Mouse (Mus musculus) fibroblast of lung, adult 2 months (primary cell): ENCODE results near the gene Pde6d.

ENCODE experiments used
- DNase-seq: peaks from one replicate; pipeline ENCODE4 v3.0.0-alpha.2; 2011; ENCODE audit warnings: low read depth

The Pde6d gene

GRCm38 (mm10) chr1:86582451-86583096, at the start of gene Pde6d, which contains the start of gene Cops7b:
Gene Pde6d, minus strand, starts transcription at chr1:86582629.
Gene Cops7b, plus strand, starts transcription at chr1:86582904.
- DNase-seq, result peak; percentile 95

DNA sequence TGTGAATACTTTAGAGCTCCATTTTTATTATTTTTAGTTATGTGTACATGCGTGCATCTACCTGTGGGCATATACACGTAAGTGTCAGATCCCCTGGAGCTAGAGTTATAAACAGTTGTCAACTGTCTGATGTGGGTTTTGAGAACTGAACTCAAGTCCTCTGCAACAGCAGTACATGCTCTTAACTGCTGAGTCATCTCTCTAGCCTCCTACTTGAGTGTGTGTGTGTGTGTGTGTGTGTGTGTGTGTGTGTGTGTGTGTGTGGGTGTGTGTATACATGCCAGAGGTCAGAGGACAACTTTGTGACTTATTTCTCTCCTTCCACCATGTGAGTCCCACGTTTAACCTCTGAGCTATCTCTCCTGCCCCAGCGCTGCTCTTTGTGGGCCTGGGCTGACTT, 48.1 kb upstream of the Pde6d start:
- no peak for DNase-seq

DNA sequence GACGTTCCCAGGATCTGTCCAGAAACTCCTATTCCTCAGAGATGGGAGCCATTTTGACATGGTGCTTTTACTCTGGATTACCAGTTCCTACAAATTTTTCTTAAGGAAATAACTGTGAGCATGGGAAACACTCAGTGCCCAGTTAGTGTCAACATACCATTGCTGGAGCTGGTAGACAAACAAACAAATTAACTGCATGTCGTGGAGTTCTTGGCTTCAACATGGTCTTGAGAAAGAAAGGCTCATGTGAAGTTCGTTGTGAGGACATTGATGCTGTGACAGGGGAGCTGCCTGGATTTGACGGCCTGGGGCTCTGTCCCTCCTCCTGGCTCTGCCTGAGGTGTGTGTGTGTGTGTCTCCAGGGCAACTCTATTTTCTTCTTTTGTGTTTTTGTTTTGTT, 47.5 kb upstream of the Pde6d start:
- no peak for DNase-seq

GRCm38 (mm10) chr1:86628270-86628669, 45.8 kb upstream of the Pde6d start:
- DNase-seq, result peak; percentile 80

DNA sequence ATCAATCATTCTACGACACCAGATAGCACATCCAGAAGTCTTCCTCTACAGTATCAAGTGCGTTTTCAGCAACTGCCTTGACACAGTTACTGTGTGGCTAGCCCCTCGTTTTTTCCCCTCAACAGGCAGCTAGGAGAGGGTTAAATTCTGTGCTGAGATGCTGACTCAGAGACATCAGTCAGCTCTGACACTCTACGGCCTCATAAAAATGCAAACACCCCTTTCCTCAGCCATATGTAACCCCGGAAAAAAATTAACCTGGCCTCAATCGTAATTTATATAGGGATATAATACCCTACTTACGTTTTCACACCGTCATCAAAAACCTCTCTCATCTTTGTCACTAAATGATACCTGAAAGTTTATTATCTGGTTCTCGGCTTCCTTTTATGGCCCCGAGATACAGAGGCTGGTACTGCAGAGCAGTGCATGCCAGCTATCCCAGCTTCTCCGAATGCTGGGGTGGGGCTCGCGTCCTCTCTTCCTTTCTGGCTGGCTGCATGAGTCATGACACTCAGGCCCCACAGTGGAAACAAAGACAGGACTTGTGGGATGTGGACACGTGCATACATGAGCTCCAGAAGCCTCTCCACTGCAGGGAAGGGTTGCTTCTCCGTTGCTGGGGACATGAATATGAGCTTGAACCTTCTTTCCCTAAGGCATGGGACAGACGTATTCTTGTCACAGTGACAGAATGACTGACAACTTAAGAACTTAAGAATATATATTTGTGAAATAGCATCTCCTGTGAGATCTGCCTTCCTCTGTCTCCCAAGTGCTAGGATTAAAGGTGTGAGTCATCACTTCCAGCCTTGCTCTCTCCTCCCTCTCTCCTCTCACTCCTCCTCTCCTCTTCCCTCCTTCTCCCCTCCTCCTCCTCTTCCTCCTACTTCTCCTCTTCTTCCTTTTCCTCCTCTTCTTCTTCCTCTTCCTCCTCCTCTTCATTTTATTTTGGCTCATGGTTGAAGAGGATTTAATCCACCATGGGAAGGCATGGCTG, 40.9 kb upstream of the Pde6d start:
- no peak for DNase-seq

DNA sequence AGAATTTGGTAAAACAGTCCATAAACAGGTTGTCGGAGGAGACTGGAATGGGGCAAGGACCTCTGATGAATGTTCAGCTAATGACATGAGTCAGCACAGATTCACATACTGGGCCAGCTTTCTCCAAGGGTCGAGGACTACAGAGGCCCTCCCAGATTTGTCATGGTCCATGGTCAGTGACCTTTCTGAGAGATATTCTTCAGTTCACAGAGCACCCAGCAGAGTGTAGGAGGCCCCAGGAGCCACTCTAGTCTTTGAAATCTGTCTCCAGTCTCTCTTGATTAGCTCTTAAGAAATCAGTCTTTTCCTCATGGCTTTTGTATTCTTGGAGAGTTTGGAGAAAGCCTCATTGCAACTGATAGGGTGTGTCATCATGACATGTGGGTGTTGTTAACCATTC, 39.9 kb upstream of the Pde6d start:
- DNase-seq, result no peak

- DNase-seq, result no peak
Measured at GRCm38 (mm10) chr1:86618454-86619125, 36.2 kb upstream of the Pde6d start.

DNA sequence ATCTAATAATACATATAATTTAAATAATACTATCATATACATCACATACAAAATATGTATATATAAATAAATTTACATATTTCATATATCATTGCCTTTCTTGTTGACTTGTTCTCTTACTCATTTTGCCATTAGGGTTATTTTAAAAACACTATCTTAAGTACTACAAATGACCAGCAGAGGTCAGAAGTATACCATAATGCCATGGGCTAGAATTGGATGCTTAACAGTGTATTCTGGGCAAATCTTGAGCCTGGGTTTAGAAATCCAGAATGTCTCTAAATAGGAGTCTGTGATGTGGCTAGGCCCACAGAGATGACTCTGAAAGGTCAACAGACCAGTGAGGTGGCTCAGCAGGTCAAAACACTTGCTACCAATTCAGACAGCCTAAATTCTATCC, 31.8 kb upstream of the Pde6d start:
- no peak for DNase-seq

- no peak for DNase-seq
Measured at GRCm38 (mm10) chr1:86612081-86612480, 29.7 kb upstream of the Pde6d start.

GRCm38 (mm10) chr1:86610954-86611353, 28.5 kb upstream of the Pde6d start:
- no peak for DNase-seq

- no peak for DNase-seq
Measured at GRCm38 (mm10) chr1:86600117-86600516, 17.7 kb upstream of the Pde6d start.

DNA sequence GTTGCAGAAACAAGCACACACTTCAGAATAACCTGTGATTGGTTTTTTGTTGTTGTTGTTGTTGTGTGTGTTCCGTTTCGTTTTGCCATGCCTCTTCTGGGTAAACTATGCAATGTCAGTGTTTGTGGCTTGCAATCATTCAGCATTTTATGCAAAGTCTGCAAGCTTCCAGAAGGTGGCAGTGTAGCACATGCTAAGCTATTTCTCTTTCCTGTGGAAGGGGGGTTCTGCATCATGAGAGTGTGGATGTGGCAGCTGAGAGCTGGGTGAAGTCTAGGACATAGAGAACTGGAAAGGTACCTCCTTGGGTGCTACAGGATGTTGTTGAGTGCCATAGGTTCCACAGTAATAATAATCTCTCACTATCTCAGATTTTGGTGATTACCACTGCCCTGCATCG, 16.1 kb upstream of the Pde6d start:
- DNase-seq, result no peak

DNA sequence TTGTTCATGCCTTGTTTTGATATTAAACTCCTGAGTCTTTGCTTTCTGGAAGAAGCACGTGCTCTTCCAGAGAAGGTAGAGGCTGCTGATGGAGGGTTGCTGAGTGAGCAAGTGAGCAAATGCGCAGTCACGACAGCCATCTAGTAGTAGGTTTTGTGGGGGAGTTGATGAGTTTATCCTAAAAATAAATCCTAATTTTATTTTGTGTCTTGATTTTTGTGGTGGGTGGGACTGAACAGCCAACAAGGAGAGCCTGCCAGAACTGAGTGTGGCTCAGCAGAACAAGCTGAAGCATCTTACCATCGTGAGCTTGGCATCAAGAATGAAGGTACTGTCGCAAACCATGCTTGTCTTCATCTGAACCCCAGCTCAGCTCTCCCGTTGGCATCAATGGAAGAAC, 14.1 kb upstream of the Pde6d start:
- no peak for DNase-seq

DNA sequence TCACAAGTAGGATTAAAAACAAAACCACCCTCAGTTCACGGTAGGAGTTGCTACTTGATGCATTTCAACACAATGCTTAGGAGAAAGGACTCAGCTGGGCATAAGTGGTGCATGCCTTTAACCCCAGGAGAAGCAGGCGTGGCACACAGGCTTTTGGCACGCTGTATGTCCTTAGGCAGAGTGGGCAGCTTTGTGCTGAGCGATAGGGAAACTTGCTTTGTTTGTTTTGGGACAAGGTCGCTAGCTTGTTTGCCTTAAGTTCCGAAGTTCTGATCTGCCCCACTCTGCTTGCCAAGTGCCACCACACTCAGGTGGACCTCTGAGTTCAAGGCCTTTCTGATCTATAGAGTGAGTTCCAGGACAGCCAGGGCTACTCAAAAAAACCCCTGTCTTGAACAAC, 12.9 kb upstream of the Pde6d start:
- DNase-seq, result no peak

- no peak for DNase-seq
Measured at GRCm38 (mm10) chr1:86594539-86594938, 12.1 kb upstream of the Pde6d start.

DNA sequence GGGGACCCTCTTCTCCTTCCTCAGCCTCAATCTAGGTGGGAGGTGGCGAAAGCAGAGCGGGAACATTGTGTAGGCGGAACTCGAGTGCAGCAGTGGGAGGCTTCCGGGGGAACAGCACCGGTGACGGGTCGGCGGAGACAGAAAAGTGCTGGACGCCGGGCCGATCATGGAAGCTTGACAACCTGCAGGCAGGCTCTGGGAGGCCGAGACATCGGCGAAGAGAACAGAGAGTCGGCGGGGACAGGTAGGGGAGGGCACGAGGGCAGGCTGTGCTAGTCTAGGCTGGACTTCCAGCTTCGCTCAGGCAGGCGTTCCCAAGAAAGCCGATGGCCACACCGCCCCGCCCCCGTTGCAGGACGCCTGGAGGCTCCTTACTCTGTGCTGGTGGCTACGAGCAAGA, 4.6 kb upstream of the Pde6d start:
- peak; percentile 40 for DNase-seq

GRCm38 (mm10) chr1:86583709-86584108, 1.3 kb upstream of the Pde6d start:
- DNase-seq, result no peak

- no peak for DNase-seq
Measured at GRCm38 (mm10) chr1:86581692-86582450, 558 bp downstream of the Pde6d start.

DNA sequence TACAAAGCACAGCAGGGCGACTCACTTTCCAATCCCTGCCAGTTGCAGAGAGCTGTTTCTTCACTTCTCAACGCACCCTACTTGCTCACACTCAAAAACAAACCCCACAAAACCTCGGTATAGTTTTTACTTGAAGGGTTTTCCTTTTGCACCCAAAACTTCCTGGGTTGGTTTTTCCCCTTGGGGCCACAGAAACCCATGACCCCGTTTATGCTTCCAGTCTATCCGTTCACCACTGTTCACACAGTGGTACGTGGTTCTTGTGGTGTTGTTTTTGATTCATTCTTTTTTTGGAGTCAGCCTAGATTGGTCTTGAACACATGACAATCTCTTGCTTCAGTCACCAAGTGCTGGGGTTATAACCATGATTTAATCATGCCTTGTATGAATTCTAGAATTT, 2.0 kb downstream of the Pde6d start:
- DNase-seq, result no peak

DNA sequence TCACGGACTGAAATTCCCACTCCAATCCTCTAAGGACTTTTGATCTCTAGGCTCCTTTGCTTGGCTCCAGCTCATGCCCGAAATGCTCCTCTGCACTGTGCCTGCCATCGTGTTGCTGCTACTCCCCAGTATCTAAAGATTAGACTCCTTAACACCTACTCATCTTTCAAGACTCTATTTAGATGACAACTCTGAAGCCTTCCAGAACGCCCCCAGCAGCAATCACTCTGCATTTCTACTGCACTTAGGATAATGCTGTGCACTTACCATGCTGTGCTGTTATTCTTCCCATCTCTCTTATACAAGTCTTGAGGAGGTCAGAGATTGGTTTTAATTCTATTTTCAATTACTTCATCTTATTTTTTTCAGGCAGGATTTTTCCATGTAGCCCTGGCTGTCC, 10.5 kb downstream of the Pde6d start:
- no peak for DNase-seq

DNA sequence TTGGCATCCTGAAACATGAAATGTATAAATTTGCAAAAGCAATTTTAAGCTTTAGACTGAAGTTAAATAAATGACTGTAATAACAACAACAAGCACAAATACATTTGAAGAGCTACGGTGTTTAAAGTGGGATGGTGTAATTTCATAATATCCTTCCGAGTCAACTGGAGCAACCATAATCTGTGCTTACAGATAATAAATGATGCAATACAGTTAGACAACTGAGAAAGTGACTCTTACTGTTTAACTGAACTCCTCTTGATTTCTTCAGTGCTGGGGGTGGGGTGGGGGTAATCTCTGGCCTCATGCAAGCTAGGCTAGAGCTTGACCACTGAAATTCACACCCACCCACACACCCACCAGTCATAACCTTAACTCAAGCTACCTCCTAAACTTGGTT, 11.0 kb downstream of the Pde6d start:
- no peak for DNase-seq

- no peak for DNase-seq
Measured at GRCm38 (mm10) chr1:86569292-86569860, 13.1 kb downstream of the Pde6d start.
